Mouse (Mus musculus) embryonic facial prominence, embryonic 14.5 days (tissue): ENCODE measurements around the gene Klk5. TPM values are rescaled to one million over a fixed set of nuclear protein-coding genes. Genes with fewer than 3 reads are reported as not detected.

Experiments used
- ATAC-seq: fragments of 200-750 bp; cut with Nextera tagmentation; 2 replicates; pipeline ENCODE4 v1.8.0; 2017; ENCODE audit warnings: low read depth, moderate number of reproducible peaks, moderate TSS enrichment
- DNase-seq: peaks from one replicate; pipeline ENCODE4 v3.0.0-alpha.2; 2015; ENCODE audit warnings: low spot score
- H3K27ac ChIP-seq: fragments of 300-500 bp; sonication (generic); replicated peaks from 2 replicates; pipeline ENCODE4 v1.5.1; 2014; ENCODE audit warnings: low read depth, mild to moderate bottlenecking, low read length, moderate library complexity
- H3K27me3 ChIP-seq: fragments of 300-500 bp; sonication (generic); replicated peaks from 2 replicates; pipeline ENCODE4 v1.6.1; 2014; ENCODE audit warnings: low read length; ENCODE audit not compliant: control insufficient read depth, insufficient read depth
- H3K36me3 ChIP-seq: fragments of 300-500 bp; sonication (generic); 2 replicates; pipeline ENCODE4 v1.6.1; 2014; ENCODE audit warnings: low read length, mixed read lengths; ENCODE audit not compliant: control insufficient read depth, insufficient read depth
- H3K4me1 ChIP-seq: fragments of 300-500 bp; sonication (generic); 2 replicates; pipeline ENCODE4 v1.6.1; 2014; ENCODE audit warnings: antibody characterized with exemption, low read length; ENCODE audit not compliant: control insufficient read depth, insufficient read depth
- H3K4me2 ChIP-seq: fragments of 300-500 bp; sonication (generic); 2 replicates; pipeline ENCODE4 v1.6.1; 2014; ENCODE audit warnings: low read depth, mild to moderate bottlenecking, low read length, moderate library complexity, mixed read lengths
- H3K4me3 ChIP-seq: fragments of 300-500 bp; sonication (generic); 2 replicates; pipeline ENCODE4 v1.5.1; 2014; ENCODE audit warnings: low read depth, mild to moderate bottlenecking, low read length
- H3K9ac ChIP-seq: fragments of 300-500 bp; sonication (generic); 2 replicates; pipeline ENCODE4 v1.6.1; 2014; ENCODE audit warnings: low read depth, mild to moderate bottlenecking, low read length, moderate library complexity, mixed read lengths
- H3K9me3 ChIP-seq: fragments of 300-500 bp; sonication (generic); 2 replicates; pipeline ENCODE4 v1.6.1; 2016; ENCODE audit warnings: low read length; ENCODE audit not compliant: control insufficient read depth
- WGBS: fragments of 180-500 bp; shearing (Covaris S2); extraction: QIAGEN DNeasy Blood & Tissue Kit; methylation state at CpG from one replicate; pipeline ENCODE4 v1.1.7; 2014; 5-methylcytosine and 5-hydroxymethylcytosine counted together
- polyA plus RNA-seq: library from polyadenylated mRNA; unstranded; fragments of >200 nt; fragmentation: Nextera tagmentation; extraction: Ambion mirVana; gene quantifications from 2 replicates; pipeline ENCODE4 v1.2.1, GENCODE M21; 2014

Klk5 gene
- polyA plus RNA-seq, 1 experiment from 2014 or later: 1.6 TPM

GRCm38 (mm10) chr7:43882811-43883210 is 41.0 kb downstream of the Klk5 start:
- ATAC-seq: no peak
- Histone ChIP-seq H3K9ac (no peak overlapping the region), H3K4me2 (no peak overlapping the region), H3K4me3 (no peak overlapping the region), H3K9me3 (no peaks in the 10 kb centered on the region), H3K27me3 (no peaks in the 10 kb centered on the region), H3K36me3 (no peaks in the 10 kb centered on the region), H3K27ac (no peak overlapping the region), H3K4me1 (no peaks in the 10 kb centered on the region)
- WGBS: 25% methylated on average over 4 of the region's 4 CpGs
- no peak for DNase-seq

- H3K4me1 ChIP-seq: no peaks in the 10 kb centered on the region
- WGBS: 10% methylated on average over 14 of the region's 14 CpGs
- no peak for DNase-seq
Measured at GRCm38 (mm10) chr7:43883547-43883946, 41.8 kb downstream of the Klk5 start.

GRCm38 (mm10) chr7:43891365-43891764 is 49.6 kb downstream of the Klk5 start:
- 56% methylated on average over 5 of the region's 5 CpGs for WGBS
- no peak for DNase-seq
- no peak overlapping the region for H3K27ac ChIP-seq
- H3K4me2 ChIP-seq: no peak overlapping the region
- H3K27me3 ChIP-seq: no peaks in the 10 kb centered on the region
- H3K9me3 ChIP-seq: no peaks in the 10 kb centered on the region
- H3K4me1 ChIP-seq: no peaks in the 10 kb centered on the region
- no peaks in the 10 kb centered on the region for H3K36me3 ChIP-seq
- no peak for ATAC-seq
- no peak overlapping the region for H3K9ac ChIP-seq
- no peak overlapping the region for H3K4me3 ChIP-seq

More at GRCm38 (mm10) chr7:43883547-43883946, 41.8 kb downstream of the Klk5 start:
- peak overlapping the region; percentile 26; the same call in 1 of the 2 replicates for H3K4me2 ChIP-seq
- no peak overlapping the region for H3K27ac ChIP-seq
- no peak overlapping the region for H3K9ac ChIP-seq
- H3K36me3 ChIP-seq: no peaks in the 10 kb centered on the region
- ATAC-seq: no peak
- no peak overlapping the region for H3K4me3 ChIP-seq
- H3K27me3 ChIP-seq: no peaks in the 10 kb centered on the region
- no peaks in the 10 kb centered on the region for H3K9me3 ChIP-seq

GRCm38 (mm10) chr7:43891788-43892187 is 50.0 kb downstream of the Klk5 start:
- peak; percentile 70; the same call in 1 of the 2 replicates for ATAC-seq
- Histone ChIP-seq H3K27ac (no peak overlapping the region), H3K4me2 (no peak overlapping the region), H3K9me3 (no peaks in the 10 kb centered on the region), H3K36me3 (no peaks in the 10 kb centered on the region), H3K9ac (no peak overlapping the region), H3K27me3 (no peaks in the 10 kb centered on the region), H3K4me1 (no peaks in the 10 kb centered on the region), H3K4me3 (no peak overlapping the region)
- 58% methylated on average over 3 of the region's 3 CpGs for WGBS
- peak; percentile 31 for DNase-seq

GRCm38 (mm10) chr7:43894836-43895235 is 53.1 kb downstream of the Klk5 start:
- Histone ChIP-seq H3K36me3 (no peaks in the 10 kb centered on the region), H3K9ac (no peak overlapping the region), H3K4me2 (no peak overlapping the region), H3K9me3 (no peaks in the 10 kb centered on the region), H3K4me3 (no peak overlapping the region), H3K4me1 (no peaks in the 10 kb centered on the region), H3K27ac (no peak overlapping the region), H3K27me3 (no peaks in the 10 kb centered on the region)
- 9% methylated on average over 1 of the region's 1 CpGs for WGBS
- DNase-seq (peak; percentile 85), ATAC-seq (peak; percentile 95)

Other genes with a start within 250 kb of the Klk5 start
- 0.39 and 0.47 TPM in 2 replicates for gene Zfp819, start 234.8 kb upstream of the Klk5 start, polyA plus RNA-seq
- gene Ceacam18, start 207.3 kb upstream of the Klk5 start, polyA plus RNA-seq: not detected in 2 replicates
- 0.68 and 0.88 TPM in 2 replicates for gene Siglece, start 181.8 kb upstream of the Klk5 start, polyA plus RNA-seq
- gene Ctu1, start 170.0 kb upstream of the Klk5 start, polyA plus RNA-seq: 10.5 and 12.2 TPM in 2 replicates
- gene Klk14, start 151.6 kb upstream of the Klk5 start, polyA plus RNA-seq: 0.22 TPM in 1 of 2 replicates, not detected in the other
- gene Klk13, start 129.4 kb upstream of the Klk5 start, polyA plus RNA-seq: 1.8 and 3.0 TPM in 2 replicates
- 0.37 and 0.65 TPM in 2 replicates for gene Klk12, start 73.1 kb upstream of the Klk5 start, polyA plus RNA-seq
- 3.2 and 5.3 TPM in 2 replicates for gene Klk11, start 67.4 kb upstream of the Klk5 start, polyA plus RNA-seq
- 8.8 and 17.2 TPM in 2 replicates for gene Klk10, start 60.9 kb upstream of the Klk5 start, polyA plus RNA-seq
- gene Klk9, start 50.1 kb upstream of the Klk5 start, polyA plus RNA-seq: 0.28 and 0.49 TPM in 2 replicates
- gene Klk8, start 44.4 kb upstream of the Klk5 start, polyA plus RNA-seq: 25.7 and 27.4 TPM in 2 replicates
- 1.1 and 1.6 TPM in 2 replicates for gene Klk7, start 30.7 kb upstream of the Klk5 start, polyA plus RNA-seq
- gene Klk6, start 17.5 kb upstream of the Klk5 start, polyA plus RNA-seq: 0.18 and 0.42 TPM in 2 replicates
- gene Klk4, start 39.2 kb downstream of the Klk5 start, polyA plus RNA-seq: 0.14 TPM in 1 of 2 replicates, not detected in the other
- gene Klk15, start 91.8 kb downstream of the Klk5 start, polyA plus RNA-seq: not detected in 2 replicates
- gene Klk1b8, start 108.7 kb downstream of the Klk5 start, polyA plus RNA-seq: not detected in 2 replicates
- gene Klk1b1, start 124.8 kb downstream of the Klk5 start, polyA plus RNA-seq: not detected in 2 replicates
- not detected in 2 replicates for gene Klk1b9, start 134.1 kb downstream of the Klk5 start, polyA plus RNA-seq
- gene Klk1b11, start 153.9 kb downstream of the Klk5 start, polyA plus RNA-seq: not detected in 2 replicates
- 1.2 and 2.2 TPM in 2 replicates for gene Klk1b26, start 170.2 kb downstream of the Klk5 start, polyA plus RNA-seq
- gene Klk1b27, start 210.3 kb downstream of the Klk5 start, polyA plus RNA-seq: not detected in 2 replicates